9 mouse cellular contexts compared by ENCODE assay signal in the genomic region with DNA sequence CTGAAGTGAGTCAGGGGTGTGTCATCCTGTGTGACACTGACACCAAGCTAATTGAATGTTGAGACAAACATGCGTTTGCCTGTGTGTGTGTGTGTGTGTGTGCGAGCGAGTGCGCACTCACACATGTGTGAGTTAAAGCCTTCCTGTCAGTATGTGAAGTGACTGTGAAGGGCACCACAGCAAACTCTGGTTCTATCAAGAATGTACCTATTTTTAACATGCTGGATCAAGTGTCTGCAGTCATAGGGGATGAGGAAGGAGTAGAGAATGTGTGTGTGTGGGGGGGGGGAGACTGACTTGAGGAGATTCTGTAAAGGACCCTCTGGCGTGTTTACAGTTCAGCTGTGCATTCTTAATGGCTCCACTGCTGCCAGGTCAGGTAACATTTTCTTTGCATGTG.
DNase-seq lines count a peak whose midpoint lies in the region; ATAC-seq and TF ChIP-seq lines count a peak whose summit lies in the region.
"Had no signal": no experiment of that assay in that cellular context is flagged by ENCODE, and none has a peak within 500 bp of the region (broad histone marks: within the 10 kb centered on the region; RNA-seq: fewer than 3 reads in every experiment).

No protein-coding gene starts in this region.

- peak overlapping the region; percentile 64 for H3K4me2 ChIP-seq in heart, embryonic 14.5 days (ENCODE audit: low read length)
- H3K4me2 ChIP-seq in hindbrain, embryonic 14.5 days (replicated peaks): peak overlapping the region; percentile 20
- peak overlapping the region; percentile 82 for H3K4me2 ChIP-seq in myocyte (ENCODE audit: low read depth)

- peak overlapping the region; percentile 90 to 96 for H3K27ac ChIP-seq in heart, embryonic 14.5 days (replicated peaks in 1 of 2; ENCODE audit: control insufficient read depth in 1 of 2, insufficient read depth in 1 of 2, low read depth in 2 of 2, low read length in 2 of 2)
- peak overlapping the region; percentile 91 for H3K27ac ChIP-seq in embryonic facial prominence, embryonic 10.5 days (replicated peaks)
- peak overlapping the region; percentile 82 for H3K27ac ChIP-seq in hindbrain, embryonic 14.5 days

- ATAC-seq in heart, embryonic 14.5 days (ENCODE audit: insufficient number of reproducible peaks, insufficient read depth, low FRiP score, low read depth): 0 out of 2 replicates have a peak, but pooled peaks have one; percentile 13
- peak; percentile 47 for ATAC-seq in hindbrain, embryonic 14.5 days (ENCODE audit: low FRiP score)
- no peak for ATAC-seq in granulocyte monocyte progenitor cell, adult 5-6 weeks (replicated peaks; ENCODE audit: poor library complexity, severe bottlenecking)

- 13% methylated on average over 5 of the region's 5 CpGs for WGBS in heart, embryonic 14.5 days
- 45% methylated on average over 5 of the region's 5 CpGs for WGBS in embryonic facial prominence, embryonic 10.5 days
- WGBS in hindbrain, embryonic 14.5 days: 41% methylated on average over 5 of the region's 5 CpGs

- no peak for DNase-seq in heart, postnatal 4 days
- no peak for DNase-seq in embryonic facial prominence, embryonic 10.5 days (ENCODE audit: low spot score)
- no peak for DNase-seq in hindbrain, embryonic 14.5 days (ENCODE audit: low spot score)
- DNase-seq in urinary bladder, postnatal 4 days (ENCODE audit: low spot score in 2 of 2): no peak
- no peak for DNase-seq in frontal cortex, postnatal 36 days (ENCODE audit: low spot score in 2 of 2)
- DNase-seq: adrenal gland, postnatal 25 days had no signal

- no peaks in the 10 kb centered on the region for H3K9me3 ChIP-seq in heart, embryonic 14.5 days (ENCODE audit: control insufficient read depth, low read length)
- H3K9me3 ChIP-seq in embryonic facial prominence, embryonic 10.5 days: no peaks in the 10 kb centered on the region
- H3K9me3 ChIP-seq in hindbrain, embryonic 14.5 days (ENCODE audit: control insufficient read depth, low read length): no peaks in the 10 kb centered on the region

- no peak for TF ChIP-seq POLR2A in myocyte (IDR thresholded peaks at IDR 0.05; ENCODE audit: insufficient read length, low read depth)

- H3K27me3 ChIP-seq in heart, embryonic 14.5 days (ENCODE audit: control insufficient read depth, insufficient read depth, low read length): no peaks in the 10 kb centered on the region
- H3K27me3 ChIP-seq in embryonic facial prominence, embryonic 10.5 days (replicated peaks; ENCODE audit: low read depth, poor library complexity, severe bottlenecking): no peaks in the 10 kb centered on the region
- no peaks in the 10 kb centered on the region for H3K27me3 ChIP-seq in hindbrain, embryonic 14.5 days (ENCODE audit: control insufficient read depth, insufficient read depth, low read length)
- H3K27me3 ChIP-seq in myocyte (ENCODE audit: control insufficient read depth, insufficient read depth, insufficient read length): no peaks in the 10 kb centered on the region

- no peaks in the 10 kb centered on the region for H3K36me3 ChIP-seq in heart, embryonic 14.5 days (ENCODE audit: control insufficient read depth, insufficient read depth, low read length)
- H3K36me3 ChIP-seq in embryonic facial prominence, embryonic 10.5 days (replicated peaks): peaks cover 6% of the 10 kb centered on the region; the same call in 1 of the 2 replicates
- H3K36me3 ChIP-seq in hindbrain, embryonic 14.5 days (replicated peaks; ENCODE audit: control insufficient read depth, insufficient read depth): no peaks in the 10 kb centered on the region
- no peaks in the 10 kb centered on the region for H3K36me3 ChIP-seq in myocyte (ENCODE audit: control insufficient read depth, insufficient read depth)

- H3K4me3 ChIP-seq in heart, embryonic 14.5 days (ENCODE audit: control insufficient read depth in 1 of 2, insufficient read depth in 1 of 2, low read depth in 1 of 2, low read length in 2 of 2): peak overlapping the region in 1 of 2 experiments; percentile 19; a peak in 2 of 4 replicates
- peak overlapping the region; percentile 38 for H3K4me3 ChIP-seq in embryonic facial prominence, embryonic 10.5 days
- H3K4me3 ChIP-seq in hindbrain, embryonic 14.5 days (replicated peaks; ENCODE audit: low read length): no peak overlapping the region
- peak overlapping the region; percentile 4 for H3K4me3 ChIP-seq in myocyte

- peaks cover 52 to 80% of the 10 kb centered on the region in 2 experiments for H3K4me1 ChIP-seq in heart, embryonic 14.5 days (ENCODE audit: control insufficient read depth in 2 of 2, insufficient read depth in 2 of 2, low read length in 2 of 2)
- H3K4me1 ChIP-seq in embryonic facial prominence, embryonic 10.5 days: peaks cover 89% of the 10 kb centered on the region
- H3K4me1 ChIP-seq in hindbrain, embryonic 14.5 days (replicated peaks; ENCODE audit: control insufficient read depth, insufficient read depth, low read length): peaks cover 63% of the 10 kb centered on the region

- H3K79me2 ChIP-seq in myocyte (ENCODE audit: control insufficient read depth, insufficient read depth): no peaks in the 10 kb centered on the region

- H3K9ac ChIP-seq in heart, embryonic 14.5 days (ENCODE audit: low read length): peak overlapping the region; percentile 59
- H3K9ac ChIP-seq in hindbrain, embryonic 14.5 days: peak overlapping the region; percentile 45

- H3ac ChIP-seq in myocyte (ENCODE audit: control insufficient read depth, insufficient read length): no peak overlapping the region

TF ChIP-seq in myocyte, 11 proteins besides CTCF, POLR2A, EP300 and RAD21:
- TF ChIP-seq TCF3 (IDR thresholded peaks at IDR 0.05; ENCODE audit: insufficient read length, low read depth) (no peak), SRF (IDR thresholded peaks at IDR 0.05; ENCODE audit: control insufficient read depth, insufficient read length, low read depth) (no peak), MYOD1 (IDR thresholded peaks at IDR 0.05; ENCODE audit: control insufficient read depth in 1 of 3, insufficient read length in 2 of 3, low read depth in 2 of 3) (no peak), MAX (IDR thresholded peaks at IDR 0.05; ENCODE audit: low read depth) (no peak), E2F4 (IDR thresholded peaks at IDR 0.05; ENCODE audit: insufficient read depth) (no peak), TCF12 (IDR thresholded peaks at IDR 0.05; ENCODE audit: insufficient read depth, poor library complexity, severe bottlenecking) (no peak), REST (IDR thresholded peaks at IDR 0.05; ENCODE audit: insufficient read depth, insufficient read length) (no peak), POLR2AphosphoS2 (IDR thresholded peaks at IDR 0.05; ENCODE audit: insufficient read length, low read depth) (no peak), MYOG (IDR thresholded peaks at IDR 0.05; ENCODE audit: control insufficient read depth in 1 of 3, insufficient read depth in 1 of 3, insufficient read length in 2 of 3, low read depth in 2 of 3) (no peak), CEBPB (IDR thresholded peaks at IDR 0.05; ENCODE audit: insufficient read depth, poor library complexity, severe bottlenecking) (no peak), USF1 (IDR thresholded peaks at IDR 0.05; ENCODE audit: low read depth) (no peak)

Comparison
In these comparisons a context has a peak if more than half of its experiments do, and no peak if none do; other contexts are left out.
1. H3K4me2 ChIP-seq: peak in every context shown above with its lines; median percentile 82 in myocyte; 64 in heart, embryonic 14.5 days; 20 in hindbrain, embryonic 14.5 days.